Mouse (Mus musculus) embryonic fibroblast, embryonic 13.5 days (primary cell): ENCODE data around the gene Creb3l1.

ENCODE experiments used
- CTCF ChIP-seq: IDR thresholded peaks from 2 replicates; pipeline ENCODE4 v1.5.1; 2011; ENCODE audit warnings: mild to moderate bottlenecking, control low read depth, low read length, moderate library complexity, borderline replicate concordance; ENCODE audit not compliant: insufficient read depth
- POLR2A ChIP-seq: IDR thresholded peaks from 2 replicates; pipeline ENCODE4 v1.6.1; 2011; ENCODE audit warnings: low read depth, mild to moderate bottlenecking, control low read depth, low read length, moderate library complexity

DNA sequence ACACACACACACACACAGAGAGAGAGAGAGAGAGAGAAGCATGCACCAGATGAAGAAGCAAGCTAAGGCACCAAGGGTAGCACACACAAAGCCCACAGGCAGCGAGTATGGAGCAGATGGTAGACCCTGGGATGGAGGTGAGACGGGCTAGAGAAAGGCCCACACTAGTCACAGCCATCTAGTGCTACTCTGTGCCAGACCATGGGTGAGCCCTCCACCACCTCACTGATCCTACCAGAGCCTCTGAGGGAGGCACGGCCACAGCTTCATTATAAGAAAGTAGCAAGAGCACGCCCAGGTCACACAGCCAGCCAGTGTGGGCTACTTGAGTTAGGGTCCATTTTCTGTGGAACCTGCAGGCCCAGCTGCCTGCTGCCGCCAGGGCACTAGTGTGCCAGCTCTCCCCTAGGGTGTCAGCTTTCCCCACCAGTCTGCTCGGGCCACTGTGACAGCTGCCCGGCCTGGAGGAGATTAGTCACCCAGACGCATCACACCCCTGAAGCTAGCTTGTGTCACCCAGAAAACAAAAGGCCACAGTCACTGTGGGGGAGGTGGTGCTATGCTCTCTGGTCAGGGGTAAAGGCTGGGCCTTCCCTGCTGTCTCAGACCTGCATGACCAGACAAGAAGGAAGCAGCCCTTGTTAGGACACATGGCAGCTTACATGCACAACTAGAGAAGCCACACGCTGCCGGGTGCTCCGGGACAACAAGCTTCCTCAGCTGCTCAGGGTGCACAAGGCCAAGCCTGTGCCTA is 76.7 kb downstream of the Creb3l1 start:
- TF ChIP-seq CTCF (no peak), POLR2A (no peak)
